Mouse (Mus musculus) heart, postnatal 36 days (tissue): ENCODE measurements around the gene Robo1. TPM values are rescaled to one million over a fixed set of nuclear protein-coding genes. Genes with fewer than 3 reads are reported as not detected.
A peak's percentile ranks its signal among the peaks of the same experiment; 100 is the strongest.

Source experiments
- DNase-seq, 2 experiments: peaks; one replicate each; pipeline ENCODE4 v3.0.0; 2021 to 2022
- intact Hi-C: fragments of 180-260 bp; cut with DNase I; formaldehyde crosslinking; loops from one replicate; pipeline ENCODE4 v1.15.1; 2025
- total RNA-seq, 2 experiments: library from RNA; stranded (reverse); gene quantifications; 2 replicates each; pipeline ENCODE4 v1.2.3; 2021

The Robo1 gene
- total RNA-seq, 2 experiments from 2014 or later: 1.4 TPM

GRCm38 (mm10) chr16:72720979-72721378, 412.9 kb downstream of the Robo1 start:
- intact Hi-C loops: no loop called here
- DNase-seq: no peak

- peak in 1 of 2 experiments; percentile 2 for DNase-seq
- intact Hi-C loops: no loop called here
Observed at GRCm38 (mm10) chr16:72721713-72722481, 413.8 kb downstream of the Robo1 start.

- intact Hi-C loops: no loop called here
- DNase-seq: no peak
Observed at GRCm38 (mm10) chr16:72734234-72734633, 426.1 kb downstream of the Robo1 start.

- no peak for DNase-seq
- intact Hi-C loops: no loop called here
Observed at GRCm38 (mm10) chr16:72735175-72735574, 427.1 kb downstream of the Robo1 start.

GRCm38 (mm10) chr16:72735588-72735987, 427.5 kb downstream of the Robo1 start:
- intact Hi-C loops: no loop called here

GRCm38 (mm10) chr16:72737154-72737553, 429.0 kb downstream of the Robo1 start:
- intact Hi-C loops: no loop called here
- peak; percentile 29 to 60 for DNase-seq

More at GRCm38 (mm10) chr16:72735588-72735987, 427.5 kb downstream of the Robo1 start:
- DNase-seq: no peak

- DNase-seq: no peak
- intact Hi-C loops: no loop called here
Observed at GRCm38 (mm10) chr16:72740218-72740617, 432.1 kb downstream of the Robo1 start.

- no peak for DNase-seq
- intact Hi-C loops: no loop called here
Observed at GRCm38 (mm10) chr16:72747696-72748095, 439.6 kb downstream of the Robo1 start.

GRCm38 (mm10) chr16:72765128-72765913, 457.2 kb downstream of the Robo1 start:
- DNase-seq: no peak
- intact Hi-C loops: no loop called here

- intact Hi-C loops: no loop called here
- DNase-seq: no peak
Observed at GRCm38 (mm10) chr16:72769214-72769834, 461.2 kb downstream of the Robo1 start.

GRCm38 (mm10) chr16:72772348-72772747, 464.2 kb downstream of the Robo1 start:
- DNase-seq: no peak
- intact Hi-C loops: no loop called here

- intact Hi-C loops: no loop called here
- DNase-seq: no peak
Observed at GRCm38 (mm10) chr16:72773034-72773433, 464.9 kb downstream of the Robo1 start.

GRCm38 (mm10) chr16:72778520-72778919, 470.4 kb downstream of the Robo1 start:
- intact Hi-C loops: no loop called here
- DNase-seq: no peak

- intact Hi-C loops: no loop called here
Observed at GRCm38 (mm10) chr16:72782171-72782570, 474.1 kb downstream of the Robo1 start.

GRCm38 (mm10) chr16:72786079-72786478, 478.0 kb downstream of the Robo1 start:
- DNase-seq: no peak
- intact Hi-C loops: no loop called here

More at GRCm38 (mm10) chr16:72782171-72782570, 474.1 kb downstream of the Robo1 start:
- no peak for DNase-seq

GRCm38 (mm10) chr16:72786636-72787035, 478.5 kb downstream of the Robo1 start:
- intact Hi-C loops: no loop called here
- DNase-seq: no peak

GRCm38 (mm10) chr16:72788017-72788416, 479.9 kb downstream of the Robo1 start:
- no peak for DNase-seq
- intact Hi-C loops: no loop called here

GRCm38 (mm10) chr16:72791181-72791705, 483.1 kb downstream of the Robo1 start:
- DNase-seq: no peak
- intact Hi-C loops: no loop called here

GRCm38 (mm10) chr16:72794692-72795378, 486.7 kb downstream of the Robo1 start:
- no peak for DNase-seq

GRCm38 (mm10) chr16:72795379-72795712, 487.2 kb downstream of the Robo1 start:
- DNase-seq: no peak
- intact Hi-C loops: no loop called here

More at GRCm38 (mm10) chr16:72794692-72795378, 486.7 kb downstream of the Robo1 start:
- intact Hi-C loops: no loop called here
